ENCODE assay signal across 20 mouse cellular contexts in the genomic region with DNA sequence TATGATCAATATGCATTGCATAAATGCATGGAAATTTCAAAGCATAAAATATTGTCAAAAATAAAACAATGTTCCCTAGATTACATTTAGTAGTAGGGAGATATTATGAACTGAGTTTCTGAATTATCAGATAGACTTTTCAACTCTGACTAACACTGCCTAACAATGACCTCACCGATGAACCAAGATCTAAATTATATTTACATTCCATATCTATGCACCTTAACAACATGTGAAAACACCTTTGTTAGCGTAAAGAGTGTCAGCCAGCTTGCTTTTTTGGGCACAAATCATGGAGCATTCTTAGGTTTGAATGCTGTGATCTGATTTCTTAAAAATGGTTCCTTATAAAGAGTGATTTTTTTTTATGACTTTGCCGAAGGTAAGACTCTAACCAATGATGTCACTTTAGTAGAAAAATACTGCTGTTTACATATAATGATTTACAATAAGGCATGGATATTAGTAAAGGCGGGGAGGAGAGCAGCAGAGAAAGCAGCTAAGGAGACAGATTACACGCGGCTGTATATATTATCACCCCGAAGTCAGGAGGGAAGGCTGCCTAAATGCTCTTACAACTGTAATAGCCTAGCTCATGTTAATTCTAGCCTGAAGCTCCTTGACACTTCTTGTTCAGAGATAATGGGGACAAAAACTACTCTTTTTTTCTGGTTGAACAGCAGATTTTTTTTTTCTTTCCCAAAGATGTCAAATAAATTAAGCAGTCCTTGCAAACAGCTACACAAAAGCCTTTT.
"Had no signal": no experiment of that assay in that cellular context is flagged by ENCODE, and none has a peak within 500 bp of the region (broad histone marks: within the 10 kb centered on the region; RNA-seq: fewer than 3 reads in every experiment).

No protein-coding gene starts in this region.

- ATAC-seq: liver, postnatal 0 days; lung, postnatal 0 days; midbrain, embryonic 16.5 days had no signal

- H3K27ac ChIP-seq: limb, embryonic 12.5 days; limb, embryonic 15.5 days; liver, embryonic 14.5 days; midbrain, embryonic 10.5 days had no signal

- H3K9me3 ChIP-seq: limb, embryonic 15.5 days; midbrain, embryonic 10.5 days had no signal

- H3K27me3 ChIP-seq: limb, embryonic 12.5 days; limb, embryonic 15.5 days; megakaryocyte, embryonic 14.5 days had no signal

- H3K4me2 ChIP-seq: limb, embryonic 12.5 days; limb, embryonic 15.5 days; liver, embryonic 11.5 days; lung, embryonic 14.5 days had no signal

- DNase-seq: kidney, adult 18-20 months; kidney, adult 9 months; kidney, postnatal 14 days; kidney, postnatal 4 days; left cerebral cortex, postnatal 4 days; liver, postnatal 0 days; lung, embryonic 14.5 days; lung, postnatal 36 days; retina, postnatal 1 day; right cerebral cortex, postnatal 25 days; thymus, adult 18-20 months; thymus, postnatal 36 days had no signal

- H3K9ac ChIP-seq: limb, embryonic 12.5 days; limb, embryonic 15.5 days; liver, embryonic 14.5 days; liver, postnatal 0 days; lung, embryonic 14.5 days had no signal

- H3K36me3 ChIP-seq: limb, embryonic 12.5 days; limb, embryonic 15.5 days; midbrain, embryonic 10.5 days had no signal

- H3K4me3 ChIP-seq: limb, embryonic 12.5 days; limb, embryonic 15.5 days; megakaryocyte, embryonic 14.5 days; midbrain, embryonic 10.5 days had no signal

- H3K4me1 ChIP-seq: limb, embryonic 12.5 days; limb, embryonic 15.5 days; megakaryocyte, embryonic 14.5 days; midbrain, embryonic 10.5 days had no signal
